Mouse (Mus musculus) heart, adult 8-10 months (tissue): ENCODE results near the gene Gemin6. TPM values are rescaled to one million over a fixed set of nuclear protein-coding genes. Genes with fewer than 3 reads are reported as not detected.
"Not testable (repeated sequence)": the region's sequence is repeated elsewhere in the genome, so short reads cannot be mapped to it uniquely, and the experiment has no call there.

Source experiments
- DNase-seq: peaks from one replicate; pipeline ENCODE4 v3.0.0; 2022; ENCODE audit warnings: low spot score
- total RNA-seq, 4 experiments: library from RNA; stranded (reverse); gene quantifications; 2 replicates each; pipeline ENCODE4 v1.2.4; 2022

The Gemin6 gene
- total RNA-seq, 4 experiments from 2014 or later = 3.9 to 4.6 (median 4.4) TPM

GRCm38 (mm10) chr17:80234376-80234775 is 10.1 kb downstream of the Gemin6 start:
- no peak for DNase-seq

- no peak for DNase-seq
Observed at GRCm38 (mm10) chr17:80235477-80235876, 11.2 kb downstream of the Gemin6 start.

GRCm38 (mm10) chr17:80236805-80237204 is 12.6 kb downstream of the Gemin6 start:
- no peak for DNase-seq

- DNase-seq = no peak
Observed at GRCm38 (mm10) chr17:80237475-80237874, 13.2 kb downstream of the Gemin6 start.

- no peak for DNase-seq
Observed at GRCm38 (mm10) chr17:80241594-80241993, 17.4 kb downstream of the Gemin6 start.

GRCm38 (mm10) chr17:80243116-80243515 is 18.9 kb downstream of the Gemin6 start:
- DNase-seq = no peak

GRCm38 (mm10) chr17:80252757-80253525 is 28.7 kb downstream of the Gemin6 start:
- DNase-seq = peak; percentile 13

GRCm38 (mm10) chr17:80254421-80254820 is 30.2 kb downstream of the Gemin6 start:
- DNase-seq = no peak

GRCm38 (mm10) chr17:80255208-80255607 is 31.0 kb downstream of the Gemin6 start:
- peak; percentile 77 for DNase-seq

GRCm38 (mm10) chr17:80267065-80267464 is 42.8 kb downstream of the Gemin6 start:
- DNase-seq = no peak

- DNase-seq = no peak
Observed at GRCm38 (mm10) chr17:80268151-80268550, 43.9 kb downstream of the Gemin6 start.

- not testable (repeated sequence) for DNase-seq
Observed at GRCm38 (mm10) chr17:80270622-80271021, 46.4 kb downstream of the Gemin6 start.

Other genes starting within 250 kb of the Gemin6 start
- 10 to 100 TPM; 18.3 to 22.9 (median 22.5) TPM for gene Hnrnpll, start 162.1 kb upstream of the Gemin6 start, total RNA-seq
- gene Galm, start 97.0 kb upstream of the Gemin6 start, total RNA-seq = 10 to 100 TPM; 17.8 to 21.2 (median 19.7) TPM
- 10 to 100 TPM; 39.2 to 44.4 (median 41.9) TPM for gene Srsf7, start 17.1 kb upstream of the Gemin6 start, total RNA-seq
- gene Ttc39d, start 17.0 kb upstream of the Gemin6 start, total RNA-seq = under 1 TPM in 1 of 4 experiments, not detected in 3; 0.11 TPM
- gene Morn2, start 65.8 kb downstream of the Gemin6 start, total RNA-seq = 10 to 100 TPM; 13.2 to 17.9 (median 15.3) TPM
- gene Dhx57, start 66.0 kb downstream of the Gemin6 start, total RNA-seq = 1 to 10 TPM; 4.5 to 7.6 (median 6.1) TPM
- gene Arhgef33, start 83.0 kb downstream of the Gemin6 start, total RNA-seq = under 1 TPM in 1 of 4 experiments, not detected in 3; 0.37 TPM
- not detected for gene Gm10190, start 149.1 kb downstream of the Gemin6 start, total RNA-seq